Mouse (Mus musculus) heart, embryonic 14.5 days (tissue): ENCODE data around the gene Ccdc102a. TPM values are rescaled to one million over a fixed set of nuclear protein-coding genes. Genes with fewer than 3 reads are reported as not detected.

ENCODE experiments used
- ATAC-seq: fragments of 200-750 bp; cut with Nextera tagmentation; 2 replicates; pipeline ENCODE4 v1.8.0; 2017; ENCODE audit warnings: low read depth, moderate TSS enrichment; ENCODE audit not compliant: insufficient number of reproducible peaks, insufficient read depth, low FRiP score
- H3K27ac ChIP-seq, 2 experiments: fragments of 200-500 bp in 1 of 2; fragments of 300-500 bp in 1 of 2; sonication (generic) in 1 of 2; replicated peaks in 1 of 2; 2 replicates each; pipeline ENCODE4 v1.5.1; 2012 to 2014; ENCODE audit warnings: low read depth in 2 of 2, low read length in 2 of 2, control low read depth in 1 of 2, mild to moderate bottlenecking in 1 of 2, mixed read lengths in 1 of 2; ENCODE audit not compliant: control insufficient read depth in 1 of 2, insufficient read depth in 1 of 2
- H3K27me3 ChIP-seq: fragments of 300-500 bp; sonication (generic); 2 replicates; pipeline ENCODE4 v1.6.1; 2014; ENCODE audit warnings: mild to moderate bottlenecking, low read length, control low read depth; ENCODE audit not compliant: control insufficient read depth, insufficient read depth
- H3K36me3 ChIP-seq: fragments of 300-500 bp; sonication (generic); 2 replicates; pipeline ENCODE4 v1.6.1; 2014; ENCODE audit warnings: mild to moderate bottlenecking, control low read depth, low read length, mixed read lengths; ENCODE audit not compliant: control insufficient read depth, insufficient read depth
- H3K4me1 ChIP-seq, 2 experiments: fragments of 200-500 bp in 1 of 2; fragments of 300-500 bp in 1 of 2; sonication (generic) in 1 of 2; 2 replicates each; pipeline ENCODE4 v1.6.1; 2012 to 2014; ENCODE audit warnings: low read length in 2 of 2, control low read depth in 1 of 2, mixed read lengths in 1 of 2; ENCODE audit not compliant: control insufficient read depth in 2 of 2, insufficient read depth in 2 of 2
- H3K4me2 ChIP-seq: fragments of 300-500 bp; sonication (generic); 2 replicates; pipeline ENCODE4 v1.6.1; 2014; ENCODE audit warnings: mild to moderate bottlenecking, low read length
- H3K4me3 ChIP-seq, 2 experiments: fragments of 200-500 bp in 1 of 2; fragments of 300-500 bp in 1 of 2; sonication (generic) in 1 of 2; 2 replicates each; pipeline ENCODE4 v1.5.1; 2012 to 2014; ENCODE audit warnings: low read length in 2 of 2, mild to moderate bottlenecking in 2 of 2, control low read depth in 1 of 2, low read depth in 1 of 2, moderate library complexity in 1 of 2; ENCODE audit not compliant: control insufficient read depth in 1 of 2, insufficient read depth in 1 of 2
- H3K9ac ChIP-seq: fragments of 300-500 bp; sonication (generic); 2 replicates; pipeline ENCODE4 v1.6.1; 2014; ENCODE audit warnings: mild to moderate bottlenecking, low read length
- H3K9me3 ChIP-seq: fragments of 300-500 bp; sonication (generic); 2 replicates; pipeline ENCODE4 v1.6.1; 2016; ENCODE audit warnings: low read length, control low read depth; ENCODE audit not compliant: control insufficient read depth
- WGBS: fragments of 180-500 bp; shearing (Covaris S2); extraction: QIAGEN DNeasy Blood & Tissue Kit; methylation state at CpG from one replicate; pipeline ENCODE4 v1.1.7; 2014; 5-methylcytosine and 5-hydroxymethylcytosine counted together
- polyA plus RNA-seq: library from polyadenylated mRNA; unstranded; fragments of >200 nt; fragmentation: Nextera tagmentation; extraction: Ambion mirVana; gene quantifications from 2 replicates; pipeline ENCODE4 v1.2.1, GENCODE M21; 2014

Gene Ccdc102a
- polyA plus RNA-seq, 1 experiment from 2014 or later: 25.8 TPM

DNA sequence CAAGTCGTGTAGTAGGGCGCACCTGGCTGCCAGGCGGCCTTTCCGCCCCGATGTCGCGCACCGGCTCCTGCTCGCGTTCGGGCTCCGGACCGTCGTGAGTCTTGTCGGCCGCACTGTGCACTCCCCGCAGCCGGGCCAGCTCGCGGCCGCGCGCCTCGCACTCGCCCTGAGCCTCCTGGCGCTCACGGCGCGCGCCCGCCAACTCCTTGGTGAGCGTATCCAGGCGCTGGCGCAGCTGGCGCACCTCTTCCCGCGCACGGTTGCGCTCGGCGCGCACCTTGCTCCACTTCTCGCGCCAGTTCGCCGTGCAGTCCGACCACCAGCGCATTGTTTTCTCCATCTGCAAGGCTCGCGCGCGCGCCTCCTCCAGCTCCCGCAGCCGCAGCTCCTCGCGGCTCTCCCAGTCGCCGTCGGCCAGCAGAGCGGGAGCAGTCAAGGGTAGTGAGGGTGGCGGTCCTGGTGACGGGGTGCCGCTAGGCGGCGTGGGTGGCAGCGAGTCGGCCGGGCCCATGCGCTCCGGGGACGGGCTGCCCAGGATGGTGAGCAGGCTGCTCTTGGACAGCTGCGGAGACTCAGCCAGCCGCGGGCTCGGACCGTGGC is 4.7 kb downstream of the Ccdc102a start:
- Histone ChIP-seq H3K27ac (no peak overlapping the region), H3K27me3 (no peaks in the 10 kb centered on the region; the same call in 1 of the 2 replicates), H3K9me3 (no peaks in the 10 kb centered on the region), H3K4me2 (peak overlapping the region; percentile 69), H3K9ac (peak overlapping the region; percentile 62; the same call in 1 of the 2 replicates), H3K4me1 (peaks cover 37 to 53% of the 10 kb centered on the region in 2 experiments), H3K36me3 (peaks cover 44% of the 10 kb centered on the region), H3K4me3 (peak overlapping the region; percentile 28 to 35)
- WGBS: 12% methylated on average over 76 of the region's 77 CpGs
- ATAC-seq: 0 out of 2 replicates have a peak, but pooled peaks have one; percentile 5

DNA sequence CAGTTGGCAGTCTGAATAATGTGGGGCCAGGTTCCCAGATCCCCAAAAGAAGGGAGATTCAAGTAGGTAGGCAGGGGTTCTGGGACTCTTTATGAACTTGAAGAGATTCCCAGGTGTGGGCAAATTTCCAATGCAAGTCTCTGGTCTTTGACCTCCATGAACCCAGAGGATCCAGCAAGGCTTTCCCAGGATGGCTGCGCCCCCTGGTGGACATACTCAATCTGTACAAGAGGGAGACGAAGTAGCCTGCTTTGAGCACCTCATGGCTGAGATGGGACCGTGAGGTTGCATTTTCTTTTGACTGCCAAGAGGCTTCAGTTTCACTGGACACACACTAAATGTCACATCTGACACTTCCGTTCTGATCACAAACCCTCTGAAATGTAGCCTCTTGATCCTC is 9.1 kb downstream of the Ccdc102a start:
- no peak overlapping the region for H3K27ac ChIP-seq
- H3K27me3 ChIP-seq: no peaks in the 10 kb centered on the region; the same call in 1 of the 2 replicates
- no peak overlapping the region for H3K4me3 ChIP-seq
- no peaks in the 10 kb centered on the region for H3K9me3 ChIP-seq
- peaks cover 82% of the 10 kb centered on the region for H3K36me3 ChIP-seq
- H3K9ac ChIP-seq: no peak overlapping the region
- no peak overlapping the region for H3K4me2 ChIP-seq
- peaks cover 24 to 35% of the 10 kb centered on the region in 2 experiments for H3K4me1 ChIP-seq
- WGBS: 3% methylated on average over 4 of the region's 4 CpGs
- no peak for ATAC-seq

DNA sequence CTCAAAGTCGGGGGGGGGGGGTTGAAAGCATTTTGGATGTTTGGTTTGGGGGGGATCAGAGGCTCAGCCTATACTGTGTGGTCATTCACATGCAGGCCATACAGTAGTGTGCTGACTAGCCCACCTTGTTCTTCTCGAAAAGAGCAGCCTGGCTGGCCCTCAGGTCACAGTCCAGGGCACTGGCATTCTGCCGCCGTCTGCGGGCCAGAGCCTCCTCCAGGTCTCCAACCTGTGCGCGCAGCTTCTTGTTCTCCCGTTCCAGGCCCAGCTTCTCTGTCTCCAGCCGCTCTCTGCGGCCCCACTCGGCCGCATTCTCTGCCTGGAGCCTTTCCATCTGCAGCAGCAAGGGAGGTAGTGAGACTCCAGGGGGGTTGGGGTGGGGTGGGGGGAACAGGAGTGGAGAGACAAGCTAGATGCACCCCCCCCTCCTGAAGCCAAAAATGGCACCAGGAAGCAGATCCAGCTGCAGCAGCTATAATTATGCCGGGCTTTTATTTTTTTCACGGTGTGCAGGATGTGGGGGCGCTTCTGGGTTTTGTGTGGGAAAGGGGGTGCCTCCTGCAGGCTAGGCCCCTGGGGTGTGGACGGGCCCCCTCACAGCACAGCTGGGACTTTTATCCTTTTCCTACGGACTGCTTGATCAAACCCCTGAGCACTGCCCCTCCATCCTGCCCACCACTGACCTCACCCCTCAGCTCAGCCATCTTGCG is 10.2 kb downstream of the Ccdc102a start:
- H3K9ac ChIP-seq: no peak overlapping the region
- H3K9me3 ChIP-seq: no peaks in the 10 kb centered on the region
- H3K27me3 ChIP-seq: no peaks in the 10 kb centered on the region; the same call in 1 of the 2 replicates
- no peak for ATAC-seq
- H3K4me1 ChIP-seq: peaks cover 15 to 24% of the 10 kb centered on the region in 2 experiments
- WGBS: 78% methylated on average over 18 of the region's 18 CpGs
- peaks cover 89% of the 10 kb centered on the region for H3K36me3 ChIP-seq
- H3K4me2 ChIP-seq: no peak overlapping the region
- H3K27ac ChIP-seq: no peak overlapping the region
- no peak overlapping the region for H3K4me3 ChIP-seq

DNA sequence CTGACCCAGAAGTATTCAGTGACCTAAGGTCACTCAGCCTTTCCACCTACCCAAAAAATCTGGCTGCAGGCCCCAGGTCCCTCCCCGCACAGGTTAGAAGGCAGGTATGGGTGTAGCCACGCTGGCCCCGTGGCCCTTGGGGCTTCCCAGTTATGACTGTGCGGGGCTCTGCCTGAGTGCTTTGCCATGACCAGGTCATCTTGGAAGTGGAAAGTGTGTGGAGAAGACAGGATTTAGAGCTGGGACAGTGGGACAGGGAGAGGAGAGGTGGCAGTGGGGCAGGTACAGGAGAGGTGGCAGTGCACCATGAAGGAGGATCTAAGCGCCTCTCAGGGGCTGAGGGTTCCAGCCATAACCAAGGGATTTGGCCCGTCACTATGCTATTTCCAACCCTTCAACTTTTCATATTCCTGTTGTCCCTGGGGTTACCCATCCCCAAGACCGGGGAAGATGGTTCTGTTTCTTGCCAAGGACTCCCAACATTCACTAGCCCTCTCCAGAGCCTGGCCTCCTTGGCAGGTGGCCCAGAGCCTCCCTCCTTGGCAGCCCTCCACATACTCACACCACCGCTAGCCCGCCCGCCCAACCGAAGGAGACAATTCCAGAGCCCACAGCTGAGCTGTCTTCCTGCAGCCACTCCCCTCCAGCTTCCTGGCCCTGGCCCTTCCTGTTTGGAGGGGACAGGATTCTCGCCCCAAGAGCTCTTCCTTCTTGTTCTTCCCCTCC is 13.3 kb downstream of the Ccdc102a start:
- H3K4me3 ChIP-seq: no peak overlapping the region
- H3K4me1 ChIP-seq: peaks cover 33 to 41% of the 10 kb centered on the region in 2 experiments
- peaks cover 72% of the 10 kb centered on the region for H3K36me3 ChIP-seq
- 46% methylated on average over 12 of the region's 12 CpGs for WGBS
- H3K9ac ChIP-seq: peak overlapping the region; percentile 21; the same call in 1 of the 2 replicates
- no peaks in the 10 kb centered on the region for H3K9me3 ChIP-seq
- peak overlapping the region; percentile 69 to 73 for H3K27ac ChIP-seq
- no peaks in the 10 kb centered on the region for H3K27me3 ChIP-seq
- H3K4me2 ChIP-seq: no peak overlapping the region
- no peak for ATAC-seq

DNA sequence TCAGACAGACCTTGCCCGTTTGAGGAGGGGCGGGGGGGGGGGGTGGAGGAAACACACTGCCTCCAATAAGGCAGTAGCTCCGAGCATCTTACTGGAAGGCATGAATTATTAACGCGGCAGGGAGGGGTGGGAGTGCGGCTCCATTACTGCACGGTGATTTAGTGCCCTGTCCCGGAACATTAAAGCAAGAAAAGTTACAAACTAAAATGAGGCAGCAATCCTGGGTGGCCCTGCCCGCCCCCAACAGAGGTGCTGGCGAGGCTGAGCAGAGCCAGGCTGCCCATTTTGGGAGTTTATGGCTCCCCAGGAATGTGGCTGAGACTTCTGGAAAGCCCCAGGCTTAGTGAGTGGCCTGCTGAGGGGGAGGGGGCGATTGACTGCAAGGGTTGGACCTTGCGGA is 14.2 kb downstream of the Ccdc102a start:
- no peak overlapping the region for H3K4me2 ChIP-seq
- ATAC-seq: no peak
- no peak overlapping the region for H3K27ac ChIP-seq
- H3K4me3 ChIP-seq: no peak overlapping the region
- H3K4me1 ChIP-seq: peaks cover 41 to 49% of the 10 kb centered on the region in 2 experiments
- no peaks in the 10 kb centered on the region for H3K27me3 ChIP-seq
- no peak overlapping the region for H3K9ac ChIP-seq
- H3K9me3 ChIP-seq: no peaks in the 10 kb centered on the region
- H3K36me3 ChIP-seq: peaks cover 65% of the 10 kb centered on the region
- WGBS: 69% methylated on average over 12 of the region's 12 CpGs

DNA sequence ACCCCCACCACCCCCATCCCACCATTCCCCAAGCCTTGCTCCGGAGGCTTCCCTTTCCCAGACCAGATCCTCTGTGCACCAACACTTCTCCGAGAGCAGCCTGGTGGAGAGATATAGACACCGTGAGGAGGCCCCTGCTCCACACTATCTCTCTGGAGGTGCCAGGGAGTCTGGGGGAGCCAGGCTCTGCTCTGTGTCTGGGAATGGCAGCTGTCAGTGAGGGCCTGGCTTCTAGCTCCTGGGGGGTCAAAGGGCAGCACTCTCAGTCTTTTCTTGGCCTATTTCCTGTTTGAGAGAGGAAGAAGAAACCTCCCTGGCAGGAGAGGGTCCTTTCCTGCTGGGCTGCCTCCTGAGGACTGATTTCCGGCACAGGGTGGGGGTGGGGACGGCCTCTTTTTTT is 16.9 kb downstream of the Ccdc102a start:
- Histone ChIP-seq H3K4me3 (no peak overlapping the region), H3K9ac (peak overlapping the region; percentile 32; the same call in 1 of the 2 replicates), H3K36me3 (peaks cover 39% of the 10 kb centered on the region), H3K9me3 (no peaks in the 10 kb centered on the region), H3K27me3 (no peaks in the 10 kb centered on the region), H3K27ac (peak overlapping the region; percentile 68 to 85), H3K4me2 (peak overlapping the region; percentile 27), H3K4me1 (peaks cover 41 to 46% of the 10 kb centered on the region in 2 experiments)
- ATAC-seq: peak; percentile 60
- WGBS: 9% methylated on average over 5 of the region's 5 CpGs

DNA sequence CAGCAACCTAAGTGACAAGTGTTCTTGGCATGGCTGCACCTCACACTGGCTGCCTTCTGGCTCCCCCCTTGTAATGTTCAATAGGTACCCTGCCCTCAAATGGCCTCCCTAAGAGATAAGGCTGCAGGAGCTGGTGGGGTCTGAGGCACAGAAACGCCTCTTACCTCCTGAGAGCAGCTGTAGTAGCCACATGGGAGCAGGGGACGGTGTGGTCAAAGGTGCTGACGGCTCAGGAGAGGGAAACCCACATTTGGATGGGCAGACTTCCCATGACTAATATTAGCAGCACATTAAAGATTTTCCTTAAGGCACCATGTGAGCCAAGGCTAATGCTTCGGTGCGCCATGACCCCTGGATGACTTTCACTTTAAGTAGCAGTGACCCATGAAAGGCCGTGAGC is 17.3 kb downstream of the Ccdc102a start:
- ATAC-seq: peak; percentile 49
- H3K4me3 ChIP-seq: no peak overlapping the region
- H3K4me1 ChIP-seq: peaks cover 41 to 45% of the 10 kb centered on the region in 2 experiments
- peak overlapping the region; percentile 68 to 86 for H3K27ac ChIP-seq
- H3K27me3 ChIP-seq: no peaks in the 10 kb centered on the region
- peak overlapping the region; percentile 32; the same call in 1 of the 2 replicates for H3K9ac ChIP-seq
- peaks cover 35% of the 10 kb centered on the region for H3K36me3 ChIP-seq
- H3K4me2 ChIP-seq: peak overlapping the region; percentile 27
- 0% methylated on average over 6 of the region's 6 CpGs for WGBS
- H3K9me3 ChIP-seq: no peaks in the 10 kb centered on the region
